Mouse (Mus musculus): ENCODE data around the gene Sspo.

GRCm38 (mm10) chr6:48493136-48493730 lies 45.2 kb downstream of the Sspo start:
- TF ChIP-seq CTCF (IDR thresholded peaks at IDR 0.05; ENCODE audit: low read depth, low read length) = no peak
- TF ChIP-seq POLR2A (IDR thresholded peaks at IDR 0.05; ENCODE audit: extremely low read depth, insufficient read depth, low read length) = no peak

All from liver, adult 2 months (tissue).